Mouse (Mus musculus) heart, postnatal 36 days (tissue): ENCODE results near the gene Uqcc2. TPM values are rescaled to one million over a fixed set of nuclear protein-coding genes. Genes with fewer than 3 reads are reported as not detected.

Experiments
- DNase-seq, 2 experiments: peaks; one replicate each; pipeline ENCODE4 v3.0.0; 2021 to 2022
- intact Hi-C: fragments of 180-260 bp; cut with DNase I; formaldehyde crosslinking; loops from one replicate; pipeline ENCODE4 v1.15.1; 2025
- microRNA-seq, 2 experiments: library from miRNA; unstranded; fragments of <30 nt; microRNA quantifications; one replicate each; pipeline ENCODE4 v1.2.0; 2021; ENCODE audit warnings: borderline number of aligned reads in 2 of 2
- total RNA-seq, 2 experiments: library from RNA; stranded (reverse); gene quantifications; 2 replicates each; pipeline ENCODE4 v1.2.3; 2021

Uqcc2 gene
- total RNA-seq, 2 experiments from 2014 or later: 291 to 337 TPM

GRCm38 (mm10) chr17:27082796-27083195 is 50.9 kb downstream of the Uqcc2 start:
- intact Hi-C loops: no loop called here
- no peak for DNase-seq

- intact Hi-C loops: no loop called here
- DNase-seq: no peak
Measured at GRCm38 (mm10) chr17:27081868-27082267, 51.8 kb downstream of the Uqcc2 start.

DNA sequence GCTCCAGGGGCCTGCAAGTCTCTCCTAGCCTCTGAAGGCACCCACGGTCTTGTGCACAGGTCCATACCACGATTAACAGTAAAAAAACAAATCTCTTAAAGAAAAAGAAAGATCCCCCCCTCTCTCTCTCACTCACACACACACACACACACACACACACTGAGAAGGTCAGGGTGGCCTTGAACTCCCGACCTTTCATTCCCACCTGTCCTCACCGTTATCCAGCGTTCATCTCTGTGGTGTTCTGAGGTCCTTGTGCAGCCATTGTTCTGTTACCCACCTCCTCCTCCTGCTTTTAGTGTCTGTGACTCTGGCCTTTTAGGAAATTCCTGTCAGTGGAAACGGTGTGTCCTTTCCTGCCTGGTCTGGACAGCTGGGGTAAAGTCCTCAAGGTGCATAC is 55.2 kb downstream of the Uqcc2 start:
- no peak for DNase-seq
- intact Hi-C loops: no loop called here

DNA sequence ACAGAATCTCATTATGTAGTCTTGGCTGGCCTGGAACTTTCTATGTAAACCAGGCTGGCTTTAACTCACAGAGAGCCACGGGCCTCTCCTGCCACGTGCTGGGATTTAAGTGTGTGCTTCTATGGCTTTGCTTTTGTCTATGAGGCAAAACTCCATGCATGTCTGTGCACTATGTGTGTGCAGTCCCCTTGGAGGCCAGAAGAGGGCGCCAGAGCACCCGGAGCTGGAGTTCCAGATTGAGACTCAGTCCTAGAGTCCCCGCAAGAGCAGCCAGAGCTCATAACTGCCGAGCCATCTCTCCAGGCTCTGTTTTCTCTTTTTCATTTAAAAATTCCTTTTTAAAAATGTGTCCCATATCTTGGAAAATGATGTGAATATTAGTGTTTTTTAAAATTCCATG is 55.8 kb downstream of the Uqcc2 start:
- intact Hi-C loops: no loop called here
- no peak for DNase-seq

DNA sequence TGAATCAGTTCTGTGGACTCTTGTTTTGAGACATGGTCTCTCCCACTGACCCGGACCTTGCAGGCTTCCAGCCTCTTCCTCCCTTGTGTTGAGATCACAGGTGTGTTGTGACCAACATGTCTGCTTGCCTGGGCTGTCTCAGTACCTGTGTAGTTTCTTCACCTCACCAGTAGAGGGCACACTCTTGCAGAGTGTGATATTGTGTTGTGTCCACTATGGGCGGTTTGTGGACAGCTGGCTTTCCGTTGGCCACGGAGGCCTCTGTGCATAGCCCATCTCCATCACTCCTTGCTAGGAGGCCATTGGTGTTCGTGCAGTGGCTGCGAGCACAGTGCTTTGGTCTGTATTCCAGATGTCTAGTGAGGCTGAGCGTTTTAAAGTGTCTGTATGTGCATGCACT is 56.6 kb downstream of the Uqcc2 start:
- no peak for DNase-seq
- intact Hi-C loops: no loop called here

DNA sequence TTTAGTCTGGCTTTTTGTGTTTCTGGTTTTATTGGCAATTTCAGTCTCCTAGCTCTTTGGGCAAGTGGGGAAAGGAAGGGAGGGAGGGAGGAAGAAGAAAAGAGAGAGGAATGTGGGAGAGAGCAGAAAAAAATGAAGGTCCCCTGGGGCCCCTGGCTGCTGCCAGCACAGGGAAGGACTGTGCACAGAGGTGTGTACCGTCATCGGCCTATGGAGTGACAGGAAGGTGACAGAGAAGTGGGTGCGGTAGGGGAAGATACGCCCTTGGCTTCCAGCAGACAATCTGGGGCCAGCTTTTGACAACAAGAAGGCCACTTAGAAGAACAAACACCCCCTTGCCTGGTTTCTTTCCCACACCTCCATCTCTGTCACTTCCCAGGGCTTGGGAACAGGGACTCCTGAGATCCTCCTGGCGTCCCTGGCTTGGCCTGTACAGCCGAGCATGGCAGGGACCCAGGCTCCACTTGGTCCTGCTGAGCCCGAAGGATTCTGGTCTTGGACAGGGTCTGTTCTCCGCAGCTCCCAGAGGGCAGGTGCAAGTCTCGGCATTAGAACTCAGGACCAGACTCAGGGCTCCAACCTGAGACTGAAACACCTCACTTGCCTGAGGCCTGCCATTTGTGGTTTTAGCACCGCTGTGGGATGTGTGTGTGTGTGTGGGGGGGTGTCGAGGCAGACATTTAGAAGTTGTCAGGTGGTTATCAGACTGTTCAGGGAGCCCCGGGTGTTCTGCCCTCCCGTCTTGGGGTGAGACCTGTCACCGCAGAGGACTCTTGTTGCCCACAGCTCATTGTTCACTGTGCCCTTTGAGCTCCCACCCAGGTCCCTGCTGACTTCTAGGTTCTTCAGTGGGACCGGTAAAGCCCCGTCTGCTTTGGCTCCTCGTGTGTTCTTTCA is 58.6 kb downstream of the Uqcc2 start:
- no peak for DNase-seq
- intact Hi-C loops: loop anchor here (2.0 kb wide), 1 partner anchor 18 kb away; the partner anchor contains the start of gene Itpr3

- DNase-seq: no peak
- intact Hi-C loops: loop anchor here (2.0 kb wide), 1 partner anchor 17 kb away; the partner anchor contains the start of gene Itpr3
Measured at GRCm38 (mm10) chr17:27074236-27074635, 59.5 kb downstream of the Uqcc2 start.

DNA sequence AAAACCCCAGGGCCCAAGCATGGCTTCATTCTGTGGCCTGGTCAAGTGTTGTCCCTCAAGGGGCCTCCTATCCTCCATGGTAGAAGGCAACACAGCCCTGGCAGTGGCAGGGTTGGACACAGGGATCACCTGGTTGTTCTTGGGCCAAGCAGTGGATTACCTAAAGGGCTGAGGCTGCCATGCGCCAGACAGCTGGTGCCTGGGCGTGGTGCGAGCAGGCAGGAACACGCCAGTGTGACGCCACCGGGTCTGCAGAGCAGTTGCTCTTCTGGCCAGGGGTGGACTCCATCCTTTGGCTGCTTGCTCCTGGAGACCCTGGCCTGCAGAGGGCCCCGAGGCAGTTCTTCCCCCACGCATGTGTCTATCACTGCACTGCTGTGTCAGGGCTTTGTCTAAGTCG is 59.9 kb downstream of the Uqcc2 start:
- intact Hi-C loops: loop anchor here (2.0 kb wide), 1 partner anchor 17 kb away; the partner anchor contains the start of gene Itpr3
- DNase-seq: no peak

DNA sequence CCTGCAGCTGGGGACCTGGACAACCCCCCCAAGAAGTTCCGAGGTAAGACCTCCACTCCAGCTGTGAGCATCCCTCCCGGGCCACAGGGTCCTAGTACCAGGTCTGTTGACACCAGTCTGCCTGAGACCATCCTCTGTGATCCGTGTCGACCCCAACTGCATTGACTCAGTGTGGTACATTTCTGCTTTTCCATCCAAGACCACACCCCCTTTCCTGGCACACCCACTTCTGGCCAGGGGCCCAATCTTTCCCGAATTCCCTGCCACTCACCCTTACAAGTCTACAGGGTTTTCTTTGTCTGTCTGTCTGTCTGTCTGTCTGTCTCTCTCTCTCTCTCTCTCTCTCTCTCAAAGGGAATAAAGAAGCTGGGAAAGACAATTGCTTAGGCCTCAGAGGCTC is 60.6 kb downstream of the Uqcc2 start:
- DNase-seq: no peak
- intact Hi-C loops: no loop called here

Small RNA genes within 50 kb of the gene (microRNA-seq; reads per million reads assigned to microRNA genes)
- gene Mir7677: 0 reads per million in 2 experiments

Other genes with a start within 250 kb of the Uqcc2 start
- under 1 TPM; 0.44 to 0.95 TPM for gene Kifc5b, start 216.8 kb downstream of the Uqcc2 start, total RNA-seq
- gene Phf1, start 200.9 kb downstream of the Uqcc2 start, total RNA-seq: 10 to 100 TPM; 13.9 to 14.5 TPM
- gene Cuta, start 194.3 kb downstream of the Uqcc2 start, total RNA-seq: 10 to 100 TPM; 86.2 to 90.3 TPM
- gene Syngap1, start 192.7 kb downstream of the Uqcc2 start, total RNA-seq: 1 to 10 TPM; 4.1 to 6.4 TPM
- gene Zbtb9, start 160.7 kb downstream of the Uqcc2 start, total RNA-seq: 1 to 10 TPM; 2.1 to 2.6 TPM
- 10 to 100 TPM; 20.0 to 21.2 TPM for gene Bak1, start 104.9 kb downstream of the Uqcc2 start, total RNA-seq
- 1 to 10 TPM; 5.3 to 6.7 TPM for gene Itpr3, start 76.6 kb downstream of the Uqcc2 start, total RNA-seq
- gene Ip6k3, start 33.9 kb upstream of the Uqcc2 start, total RNA-seq: 1 to 10 TPM; 4.7 to 7.9 TPM
- gene Lemd2, start 70.6 kb upstream of the Uqcc2 start, total RNA-seq: 10 to 100 TPM; 29.0 to 29.1 TPM